Mouse (Mus musculus): ENCODE measurements at regions not wholly inside any gene's neighbourhood (a gene's known extent, or its start where the extent isn't known, plus 50 kb on each side); places are given as distances from the start of the nearest gene placed in this dataset.

DNA sequence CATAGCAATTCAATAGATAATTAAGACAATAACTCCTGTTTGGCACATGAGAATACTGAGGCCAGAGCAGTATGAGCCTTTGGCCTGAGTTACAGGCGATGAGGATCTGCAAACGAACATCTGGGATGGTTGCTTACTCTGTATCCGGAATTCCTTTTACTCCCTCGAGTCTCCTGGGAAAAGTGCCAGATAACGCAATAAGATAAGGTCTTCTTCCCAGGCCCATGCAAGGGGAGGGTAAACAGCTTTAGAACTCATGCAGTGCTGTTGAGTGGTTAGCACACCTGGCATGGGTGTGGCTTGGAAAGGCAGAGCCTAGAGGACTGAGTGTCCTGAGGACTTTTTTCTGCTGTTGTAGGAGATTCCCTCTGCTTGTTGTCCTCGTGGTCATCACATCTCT, 598.2 kb downstream of the 9430069I07Rik start:
- in situ Hi-C loops (cut with MboI), result no loop called here

DNA sequence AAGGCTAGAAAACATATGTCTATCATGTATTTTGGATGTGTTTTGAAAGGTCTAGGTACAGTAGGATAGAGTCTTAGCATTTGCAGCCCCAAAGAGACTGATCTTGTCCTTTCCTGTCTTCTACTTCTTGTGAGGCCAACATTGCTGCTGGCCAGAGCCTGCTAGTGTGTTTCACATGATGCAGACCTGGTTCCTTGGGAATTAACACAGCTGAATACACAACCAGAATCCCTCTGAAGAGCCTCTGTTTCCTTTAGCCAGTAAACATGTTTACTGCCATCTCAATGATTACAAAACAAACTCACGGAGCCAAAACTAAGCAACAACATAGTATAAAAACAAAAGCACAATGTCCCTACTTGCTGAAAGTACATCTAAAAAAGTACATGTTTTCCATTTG, 598.9 kb downstream of the 9430069I07Rik start:
- in situ Hi-C loops (cut with MboI), result no loop called here

Data from mature B cell (primary cell).